Mouse (Mus musculus): ENCODE measurements around the gene Slc22a2. TPM values are rescaled to one million over a fixed set of nuclear protein-coding genes. Genes with fewer than 3 reads are reported as not detected.
"Not testable (repeated sequence)": the region's sequence is repeated elsewhere in the genome, so short reads cannot be mapped to it uniquely, and the experiment has no call there.

Gene Slc22a2
- polyA plus RNA-seq, 1 experiment from 2014 or later, result not detected

- Histone ChIP-seq H3K27ac (no peak overlapping the region), H3K4me3 (replicated peaks) (no peak overlapping the region), H3K4me1 (no peaks in the 10 kb centered on the region), H3K4me2 (no peak overlapping the region), H3K9me3 (no peaks in the 10 kb centered on the region), H3K9ac (no peak overlapping the region), H3K36me3 (replicated peaks) (no peaks in the 10 kb centered on the region), H3K27me3 (no peaks in the 10 kb centered on the region)
- 87% methylated on average over 5 of the region's 5 CpGs for WGBS
- no peak for ATAC-seq (ENCODE audit: low FRiP score)
Measured at GRCm38 (mm10) chr17:12671029-12671605, 87.2 kb downstream of the Slc22a2 start.

GRCm38 (mm10) chr17:12672285-12672790 lies 88.4 kb downstream of the Slc22a2 start:
- 74% methylated on average over 7 of the region's 7 CpGs for WGBS
- no peak overlapping the region for H3K9ac ChIP-seq
- H3K4me3 ChIP-seq (replicated peaks), result no peak overlapping the region

GRCm38 (mm10) chr17:12673871-12674270 lies 89.9 kb downstream of the Slc22a2 start:
- H3K9ac ChIP-seq, result no peak overlapping the region
- no peaks in the 10 kb centered on the region for H3K27me3 ChIP-seq
- no peaks in the 10 kb centered on the region for H3K4me1 ChIP-seq
- H3K36me3 ChIP-seq (replicated peaks), result no peaks in the 10 kb centered on the region
- no peak overlapping the region for H3K27ac ChIP-seq
- H3K4me2 ChIP-seq, result no peak overlapping the region
- 70% methylated on average over 3 of the region's 3 CpGs for WGBS
- H3K4me3 ChIP-seq (replicated peaks), result no peak overlapping the region
- H3K9me3 ChIP-seq, result no peaks in the 10 kb centered on the region
- ATAC-seq (ENCODE audit: low FRiP score), result no peak

More at GRCm38 (mm10) chr17:12672285-12672790, 88.4 kb downstream of the Slc22a2 start:
- H3K4me1 ChIP-seq, result no peaks in the 10 kb centered on the region
- H3K36me3 ChIP-seq (replicated peaks), result no peaks in the 10 kb centered on the region
- H3K27me3 ChIP-seq, result no peaks in the 10 kb centered on the region
- no peaks in the 10 kb centered on the region for H3K9me3 ChIP-seq
- H3K27ac ChIP-seq, result no peak overlapping the region
- no peak overlapping the region for H3K4me2 ChIP-seq
- ATAC-seq (ENCODE audit: low FRiP score), result no peak

- not testable (repeated sequence) for H3K27me3 ChIP-seq; H3K4me3 ChIP-seq (replicated peaks); H3K4me2 ChIP-seq; H3K27ac ChIP-seq; H3K9ac ChIP-seq; ATAC-seq (ENCODE audit: low FRiP score); H3K9me3 ChIP-seq; H3K4me1 ChIP-seq; H3K36me3 ChIP-seq (replicated peaks)
- 95% methylated on average over 7 of the region's 7 CpGs for WGBS
Measured at GRCm38 (mm10) chr17:12674980-12675379, 91.0 kb downstream of the Slc22a2 start.

GRCm38 (mm10) chr17:12675646-12676045 lies 91.7 kb downstream of the Slc22a2 start, which contains the start of gene Slc22a1:
Slc22a1 (minus strand) TSS chr17:12675829.
- H3K4me3 ChIP-seq (replicated peaks), result no peak within 1 kb of the TSS
- H3K36me3 ChIP-seq (replicated peaks), result no peaks in the 10 kb centered on the region; the same call in 1 of the 2 replicates
- no peak for ATAC-seq (ENCODE audit: low FRiP score)
- WGBS, result 93% methylated on average over 7 of the region's 7 CpGs
- H3K4me1 ChIP-seq, result no peaks in the 10 kb centered on the region
- H3K27me3 ChIP-seq, result no peaks in the 10 kb centered on the region
- no peak within 1 kb of the TSS for H3K4me2 ChIP-seq
- H3K27ac ChIP-seq, result no peak within 1 kb of the TSS
- H3K9me3 ChIP-seq, result no peaks in the 10 kb centered on the region
- no peak within 1 kb of the TSS for H3K9ac ChIP-seq

GRCm38 (mm10) chr17:12677139-12677538 lies 93.2 kb downstream of the Slc22a2 start:
- no peak for ATAC-seq (ENCODE audit: low FRiP score)
- no peaks in the 10 kb centered on the region for H3K4me1 ChIP-seq
- no peaks in the 10 kb centered on the region for H3K9me3 ChIP-seq
- H3K4me3 ChIP-seq (replicated peaks), result no peak overlapping the region
- H3K9ac ChIP-seq, result no peak overlapping the region
- H3K4me2 ChIP-seq, result no peak overlapping the region
- H3K27ac ChIP-seq, result no peak overlapping the region
- H3K36me3 ChIP-seq (replicated peaks), result no peaks in the 10 kb centered on the region; the same call in none of the 2 replicates
- no peaks in the 10 kb centered on the region for H3K27me3 ChIP-seq

Other genes with a start within 250 kb of the Slc22a2 start
- gene Plg, start 205.5 kb upstream of the Slc22a2 start, polyA plus RNA-seq (2016; fragmentation: Nextera tagmentation; extraction: Ambion mirVana), result 0.10 TPM in 1 of 2 replicates, not detected in the other
- not detected in 2 replicates for gene Slc22a3, start 76.4 kb upstream of the Slc22a2 start, polyA plus RNA-seq (2016; fragmentation: Nextera tagmentation; extraction: Ambion mirVana)
- gene Slc22a1, start 91.7 kb downstream of the Slc22a2 start, polyA plus RNA-seq (2016; fragmentation: Nextera tagmentation; extraction: Ambion mirVana), result 0.10 TPM in 1 of 2 replicates, not detected in the other
- gene Igf2r, start 185.5 kb downstream of the Slc22a2 start, polyA plus RNA-seq (2016; fragmentation: Nextera tagmentation; extraction: Ambion mirVana), result 22.7 TPM in 2 replicates

Measured in forebrain, embryonic 12.5 days (tissue).